Mouse (Mus musculus) cerebellum, adult (tissue): ENCODE results near the gene Fbxw21.
"Not testable (repeated sequence)": the region's sequence is repeated elsewhere in the genome, so short reads cannot be mapped to it uniquely, and the experiment has no call there.

Experiments
- ATAC-seq: cut with Nextera tagmentation; 2 replicates; pipeline ENCODE4 v1.9.2; 2017; ENCODE audit warnings: mild to moderate bottlenecking, moderate library complexity, mixed read lengths; ENCODE audit not compliant: insufficient number of reproducible peaks, low FRiP score, low TSS enrichment

Gene Fbxw21

DNA sequence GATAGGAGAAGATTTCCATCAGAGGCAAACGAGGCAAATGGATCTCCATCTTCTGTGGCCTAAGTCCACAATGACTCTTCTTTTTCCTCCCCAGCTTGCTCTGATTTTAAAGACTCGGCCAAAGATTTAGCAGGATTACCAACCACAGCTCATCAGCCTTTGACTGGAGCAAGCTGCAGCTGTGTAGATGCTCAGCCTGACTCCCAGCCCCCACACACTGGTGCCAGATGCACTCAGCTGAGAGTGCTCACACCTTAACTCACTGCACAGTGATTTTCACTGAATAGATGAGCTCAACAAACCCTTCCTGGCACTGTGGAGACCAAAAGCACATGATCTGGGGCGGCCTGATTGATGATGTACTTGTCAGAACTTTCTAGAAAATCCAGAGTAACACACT, at the start of gene Fbxw21:
TSS of gene Fbxw21 (minus strand) at position 101 of the 400 bp plus-strand sequence.
- no peak for ATAC-seq

DNA sequence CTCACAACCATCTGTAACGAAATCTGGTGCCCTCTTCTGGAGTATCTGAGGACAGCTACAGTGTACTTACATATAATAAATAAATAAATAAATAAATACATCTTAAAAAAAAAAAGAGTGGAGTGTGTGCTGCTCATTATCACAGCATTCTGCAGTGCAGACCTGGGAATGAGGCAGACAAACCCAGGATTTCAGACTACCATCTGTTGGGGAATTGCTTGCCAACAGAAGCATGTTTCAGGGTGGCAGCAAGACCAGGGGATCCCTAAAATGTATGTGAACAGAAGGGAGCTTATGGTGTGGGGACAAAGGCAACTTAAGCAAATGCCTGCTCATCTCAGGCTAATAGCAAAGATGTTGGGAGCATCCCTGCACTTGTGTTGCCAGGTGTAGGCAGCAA, 39.5 kb upstream of the Fbxw21 start:
- not testable (repeated sequence) for ATAC-seq

DNA sequence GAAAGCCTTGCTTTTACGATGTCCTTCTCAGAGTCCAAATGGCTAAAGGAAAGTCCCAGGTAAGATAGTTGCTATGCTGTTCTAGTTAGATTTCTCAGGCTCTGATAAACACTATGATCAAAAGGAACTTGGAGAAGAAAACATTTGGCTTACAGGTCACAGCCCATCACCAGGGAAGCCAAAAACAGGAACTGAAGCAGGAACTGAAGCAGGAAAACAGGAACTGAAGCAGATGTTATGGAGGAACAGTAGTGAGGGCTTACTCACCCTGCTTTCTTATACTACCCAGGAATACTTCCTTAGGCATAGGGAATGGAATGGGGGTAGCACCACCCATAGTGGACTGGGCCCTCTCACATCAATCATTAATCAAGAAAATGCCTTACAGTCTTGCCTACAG, 38.5 kb upstream of the Fbxw21 start:
- no peak for ATAC-seq

DNA sequence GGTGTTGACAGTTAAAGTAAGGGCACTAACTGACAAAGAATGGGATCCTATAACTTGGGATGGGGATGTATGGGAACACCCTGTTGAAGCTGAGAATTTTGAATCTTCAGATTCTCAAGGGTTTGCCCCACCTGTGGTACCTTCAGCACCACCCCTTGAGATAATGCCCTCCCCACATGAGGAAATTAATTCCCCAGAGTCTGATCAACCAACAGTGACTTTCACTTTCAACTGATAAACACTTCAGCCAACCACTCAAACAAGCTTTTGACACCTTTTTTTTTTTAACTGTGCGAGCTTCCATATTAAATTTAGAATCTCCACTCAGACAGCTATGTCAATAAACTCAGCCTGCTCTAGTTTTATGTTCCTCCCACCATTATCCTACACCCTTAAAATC, 37.5 kb upstream of the Fbxw21 start:
- no peak for ATAC-seq

DNA sequence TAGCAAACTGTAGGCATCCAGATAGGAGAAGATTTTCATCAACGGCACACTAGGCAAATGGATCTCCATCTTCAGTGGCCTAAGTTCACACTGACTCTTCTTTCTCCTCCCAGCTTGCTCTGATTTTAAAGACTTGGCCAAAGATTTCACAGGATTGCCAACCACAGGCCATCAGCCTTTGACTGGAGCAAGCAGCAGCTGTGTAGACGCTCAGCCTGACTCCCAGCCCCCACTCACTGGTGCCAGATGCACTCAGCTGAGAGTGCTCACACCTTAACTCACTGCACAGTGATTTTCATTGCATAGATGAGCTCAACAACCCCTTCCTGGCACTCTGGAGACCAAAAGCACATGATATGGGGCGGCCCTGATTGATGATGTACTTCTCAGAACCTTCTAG, 34.0 kb upstream of the Fbxw21 start, which contains the start of gene Fbxw13:
TSS of gene Fbxw13 (minus strand) at position 101 of the 400 bp plus-strand sequence.
- ATAC-seq: not testable (repeated sequence)

DNA sequence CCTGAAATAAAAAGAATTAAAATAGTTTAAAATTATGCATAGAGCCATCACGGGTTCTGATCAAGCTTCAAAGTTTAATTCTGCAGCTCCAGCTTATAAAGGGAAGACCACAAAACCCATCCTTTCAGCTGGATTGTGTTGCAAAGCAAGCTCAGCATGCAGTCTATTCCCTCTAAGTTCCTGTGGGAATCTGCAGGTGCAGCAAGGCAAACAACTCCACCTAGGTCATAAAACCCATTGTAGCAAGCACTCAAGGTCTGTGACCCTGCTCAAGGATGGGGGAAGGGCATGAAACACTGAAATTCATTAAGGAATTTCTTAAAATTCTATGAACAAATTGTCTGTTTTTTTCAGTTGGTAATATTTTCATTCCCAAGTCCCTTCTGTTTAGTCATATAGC, 15.4 kb upstream of the Fbxw21 start:
- ATAC-seq: no peak

DNA sequence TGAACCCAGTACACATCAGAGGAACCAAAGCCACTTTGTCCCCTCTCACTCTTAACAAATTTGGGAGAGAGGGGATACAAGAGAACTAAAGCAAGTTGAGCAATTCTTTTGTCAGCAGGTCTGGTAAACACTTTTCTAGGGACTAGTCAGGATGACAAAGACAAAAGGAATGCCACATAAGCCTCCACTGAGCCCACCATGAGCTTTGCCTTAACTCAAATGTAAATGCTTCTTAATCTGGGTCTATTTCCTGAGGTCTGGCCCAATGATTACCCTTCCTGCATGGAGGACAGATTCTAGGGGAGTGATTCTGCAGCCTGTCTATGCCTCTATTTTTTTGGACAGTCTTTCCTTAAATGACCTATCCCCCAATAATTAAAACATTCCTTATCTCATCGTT, 14.5 kb upstream of the Fbxw21 start:
- no peak for ATAC-seq

DNA sequence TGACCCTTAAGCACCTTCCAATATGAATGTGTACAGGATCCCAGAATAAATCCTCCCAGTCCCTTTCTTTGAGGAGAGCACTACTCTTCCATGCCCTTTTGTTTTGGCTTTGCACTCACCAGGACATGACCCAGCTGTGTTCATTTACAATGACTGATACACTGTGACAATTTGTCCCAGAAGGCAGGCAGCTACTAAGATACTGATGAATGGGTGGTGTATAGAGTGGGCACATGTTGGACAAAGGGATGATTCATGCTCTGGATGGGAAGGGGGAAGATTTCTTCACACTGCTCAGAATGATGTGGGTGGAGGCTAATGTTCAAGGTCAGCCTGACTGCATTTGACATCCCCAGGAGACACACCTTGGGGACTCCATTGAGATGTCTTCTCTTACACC, 5.5 kb upstream of the Fbxw21 start:
- ATAC-seq: no peak

DNA sequence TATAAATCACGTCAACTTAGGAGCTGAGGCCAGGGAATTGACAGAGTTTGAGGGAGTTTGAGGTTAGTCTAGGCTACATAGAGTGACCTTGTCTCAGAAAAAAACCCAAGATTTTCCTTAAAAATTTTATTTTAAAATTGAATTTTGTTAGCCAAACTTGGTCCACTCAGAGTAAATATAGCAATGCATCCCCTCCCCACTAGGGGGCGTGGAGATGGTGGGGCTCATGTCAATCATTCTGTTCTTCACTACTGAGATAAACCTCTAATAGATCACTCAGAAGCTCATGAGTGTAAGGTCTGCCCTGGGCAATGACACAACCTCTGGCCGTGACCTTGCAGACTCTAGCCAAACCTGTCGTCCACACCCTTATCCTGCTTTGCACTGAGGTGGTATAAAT, 21.4 kb downstream of the Fbxw21 start:
- ATAC-seq: not testable (repeated sequence)

DNA sequence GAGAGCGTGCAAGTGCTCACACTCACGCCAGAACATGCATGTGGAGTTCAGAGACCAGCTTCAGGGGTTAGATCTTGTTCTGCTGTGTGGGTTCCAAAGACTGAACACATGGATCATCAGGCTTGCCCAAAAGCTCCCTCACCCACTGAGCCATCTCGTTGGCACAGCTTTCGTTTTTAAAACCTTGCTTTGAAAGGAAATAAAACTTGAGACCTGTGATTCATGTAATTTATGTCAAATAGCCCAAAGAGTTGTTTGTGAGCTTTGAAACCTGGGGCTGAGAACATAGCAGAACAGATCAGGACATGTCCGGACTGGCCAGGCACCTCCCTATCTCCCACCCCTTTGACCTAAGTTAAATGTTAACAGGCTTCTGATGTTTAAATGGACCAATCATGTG, 31.8 kb downstream of the Fbxw21 start:
- no peak for ATAC-seq

DNA sequence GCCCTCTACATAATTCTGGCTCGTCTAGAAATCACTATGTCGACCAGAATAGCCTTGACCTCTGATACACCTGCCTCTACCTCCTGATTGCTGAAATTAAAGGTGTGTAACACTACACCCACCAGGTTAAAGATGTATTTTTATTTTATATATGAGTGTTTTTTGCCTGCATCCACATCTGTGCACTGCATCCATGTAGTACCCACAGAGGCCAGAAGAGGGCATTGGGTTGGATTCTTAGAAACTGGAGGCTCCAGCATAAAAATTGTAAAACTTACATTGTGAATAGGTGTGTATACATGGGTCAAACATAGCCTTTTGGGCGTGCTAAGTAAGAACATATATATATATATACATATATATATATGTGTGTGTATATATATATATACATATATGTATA, 33.6 kb downstream of the Fbxw21 start:
- no peak for ATAC-seq

DNA sequence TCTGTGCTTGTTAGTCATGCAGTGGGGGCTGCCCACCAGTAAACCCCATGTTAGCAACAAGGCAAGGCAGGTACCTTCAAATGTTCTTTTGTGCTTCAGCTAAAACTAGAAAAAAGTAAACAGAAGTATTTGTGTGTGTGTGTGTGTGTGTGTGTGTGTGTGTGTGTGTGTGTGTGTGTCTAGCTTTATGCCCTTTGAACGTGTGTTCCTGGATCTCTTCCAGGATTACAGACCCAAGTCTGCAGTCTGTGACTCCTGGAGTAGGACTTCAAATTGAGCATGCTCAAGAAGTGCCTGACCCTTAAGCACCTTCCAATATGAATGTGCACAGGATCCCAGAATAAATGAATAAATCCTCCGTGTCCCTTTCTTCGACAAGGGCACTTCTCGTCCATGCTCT, 34.8 kb downstream of the Fbxw21 start:
- no peak for ATAC-seq

DNA sequence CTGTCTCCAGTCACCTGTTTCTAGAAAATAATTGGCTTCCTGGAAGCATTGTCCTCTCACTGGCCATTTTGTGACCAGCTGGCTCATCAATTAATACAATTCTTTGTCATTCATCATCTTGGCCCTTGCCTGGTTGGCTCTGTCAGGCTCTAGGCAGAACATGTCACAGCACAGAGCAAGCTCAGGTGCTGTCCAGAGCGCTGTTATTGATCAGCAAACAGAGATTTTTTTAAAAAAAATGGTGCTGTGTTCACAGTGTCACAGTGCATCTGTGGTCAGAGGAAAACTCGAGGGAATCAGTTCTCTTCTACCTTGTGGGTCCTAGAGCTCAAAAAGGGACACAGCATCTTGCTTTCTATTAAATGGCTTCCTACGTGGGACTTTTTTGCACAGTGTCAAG, 36.4 kb downstream of the Fbxw21 start:
- no peak for ATAC-seq

DNA sequence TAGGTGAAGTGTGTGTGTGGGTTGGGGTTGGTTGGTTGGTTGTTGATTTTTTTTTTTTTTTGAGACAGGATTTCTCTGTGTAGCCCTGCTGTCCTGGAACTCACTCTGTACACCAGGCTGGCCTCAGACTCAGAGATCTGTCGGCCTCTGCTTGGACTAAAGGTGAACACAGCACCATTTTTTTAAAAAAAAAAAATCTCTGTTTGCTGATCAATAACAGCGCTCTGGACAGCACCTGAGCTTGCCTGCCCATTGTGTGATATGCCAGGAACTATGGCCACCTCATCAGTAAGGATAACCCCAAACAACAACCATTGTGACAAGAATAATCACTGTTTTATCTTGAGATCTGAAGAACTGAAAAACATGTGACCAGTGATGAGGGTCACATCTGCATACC, 36.8 kb downstream of the Fbxw21 start:
- ATAC-seq: no peak

DNA sequence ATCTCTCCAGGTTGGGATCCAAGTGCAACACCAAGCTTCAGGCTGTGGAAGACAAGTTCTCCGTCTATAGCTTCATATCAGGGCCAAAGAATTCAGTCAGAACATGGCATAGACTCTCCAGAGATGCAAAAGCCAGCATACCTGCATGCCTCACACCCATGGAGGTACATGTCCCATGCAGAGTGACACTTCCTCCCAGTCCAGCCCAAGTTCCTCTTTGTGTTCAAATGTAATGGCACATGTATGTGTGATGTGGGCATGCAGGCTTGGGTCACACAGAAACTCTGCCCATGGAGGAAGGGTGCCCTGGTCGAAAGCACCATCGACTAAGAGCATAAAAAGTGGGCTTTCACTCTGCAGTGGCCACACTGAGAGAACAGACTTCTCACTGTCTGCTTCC, 37.7 kb downstream of the Fbxw21 start:
- no peak for ATAC-seq

DNA sequence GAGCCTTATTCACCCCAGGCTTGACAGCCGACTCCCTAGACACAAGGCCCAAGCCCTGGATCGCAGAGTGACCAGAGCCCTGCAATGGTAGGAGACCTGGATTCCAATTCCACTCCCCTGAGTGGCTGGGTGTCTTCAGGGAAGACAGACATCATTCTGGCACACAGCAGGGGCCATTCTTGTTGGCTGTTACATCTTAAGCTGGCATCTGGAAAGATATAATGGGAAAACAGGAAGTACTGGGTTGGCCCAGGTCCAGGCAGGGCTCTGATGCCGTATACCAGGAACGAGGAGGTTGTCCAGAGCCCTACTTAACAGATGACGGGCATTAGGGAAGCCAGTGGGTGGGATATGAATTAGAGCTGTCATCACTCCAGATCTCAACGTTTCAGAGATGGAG, 38.6 kb downstream of the Fbxw21 start:
- ATAC-seq: no peak

DNA sequence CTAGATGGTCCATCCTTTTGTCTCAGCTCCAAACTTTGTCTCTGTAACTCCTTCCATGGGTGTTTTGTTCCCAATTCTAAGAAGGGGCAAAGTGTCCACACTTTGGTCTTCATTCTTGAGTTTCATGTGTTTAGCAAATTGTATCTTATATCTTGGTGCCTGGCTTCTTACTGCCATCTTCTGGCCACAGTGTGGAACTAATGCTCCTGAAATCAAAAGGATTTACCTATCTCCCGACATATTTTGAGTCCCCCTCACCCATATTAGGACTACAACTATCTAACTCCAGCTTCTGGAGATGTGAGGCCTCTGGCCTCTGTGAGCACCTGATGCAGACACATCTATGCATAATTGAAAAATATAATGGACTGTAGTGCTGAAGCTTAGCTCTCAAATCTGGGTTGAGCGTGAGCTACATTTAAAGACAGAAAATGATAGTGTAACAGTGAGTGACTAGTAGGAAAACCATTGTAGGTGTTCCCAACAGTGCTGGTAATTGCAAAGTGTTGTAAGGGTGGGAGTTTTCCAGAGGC, 39.2 kb downstream of the Fbxw21 start:
- ATAC-seq: no peak

DNA sequence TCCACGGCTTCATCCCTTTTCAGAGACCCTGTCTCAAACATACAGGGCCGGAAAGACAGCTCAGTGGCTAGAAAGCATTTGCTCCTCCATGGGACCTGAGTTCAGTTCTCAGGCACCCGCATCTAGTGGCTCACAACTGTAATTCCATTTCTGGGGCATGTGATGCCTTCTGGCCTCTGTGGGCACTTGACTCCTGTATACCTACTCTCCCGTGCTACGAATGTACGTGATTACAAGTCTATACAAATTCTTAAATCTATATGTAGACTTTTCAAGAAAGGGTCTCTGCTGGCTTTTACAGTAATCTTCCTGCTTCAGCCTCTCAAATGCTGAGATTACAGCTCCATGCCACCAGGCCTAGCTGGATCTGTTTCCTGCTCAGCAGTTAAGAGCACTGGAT, 40.9 kb downstream of the Fbxw21 start:
- no peak for ATAC-seq

DNA sequence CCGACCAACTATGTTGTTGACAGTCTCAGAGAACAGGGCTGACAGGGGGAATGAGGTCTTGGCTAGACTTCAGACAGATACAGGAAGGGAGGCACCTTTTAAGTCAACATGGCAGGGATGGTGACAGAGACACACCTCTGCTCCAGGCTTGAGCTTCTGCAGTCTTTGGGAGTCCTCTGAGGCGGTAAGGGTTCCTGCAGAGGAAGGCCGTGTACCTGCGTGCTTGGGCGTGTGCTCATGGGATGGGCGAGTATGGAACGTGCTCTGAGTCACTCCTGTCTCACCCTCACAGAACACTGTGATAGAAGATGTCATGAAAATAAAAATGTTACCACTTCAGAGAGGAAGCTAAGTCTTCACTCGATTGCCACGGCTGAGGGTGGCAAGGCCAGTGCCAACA, 42.3 kb downstream of the Fbxw21 start:
- no peak for ATAC-seq

DNA sequence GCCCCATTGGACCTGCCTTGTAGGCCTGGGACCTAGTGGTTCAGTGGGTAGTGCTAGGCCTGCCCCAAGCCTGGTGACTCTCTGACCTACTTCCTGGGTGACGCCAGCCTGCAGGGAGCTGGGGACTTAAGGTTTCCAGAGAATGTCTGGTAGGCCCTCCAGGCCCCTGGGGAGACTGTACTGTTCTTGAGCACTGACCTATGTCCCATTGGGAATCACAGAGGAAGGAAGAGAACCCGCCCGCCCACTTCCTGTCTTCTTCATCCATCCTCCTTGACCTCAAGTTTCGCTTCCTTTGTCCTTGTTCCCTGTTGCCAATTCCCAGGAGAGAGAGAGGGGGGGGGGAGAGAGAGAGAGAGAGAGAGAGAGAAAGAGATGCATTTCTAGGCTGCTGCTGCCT, 43.7 kb downstream of the Fbxw21 start:
- ATAC-seq: no peak

DNA sequence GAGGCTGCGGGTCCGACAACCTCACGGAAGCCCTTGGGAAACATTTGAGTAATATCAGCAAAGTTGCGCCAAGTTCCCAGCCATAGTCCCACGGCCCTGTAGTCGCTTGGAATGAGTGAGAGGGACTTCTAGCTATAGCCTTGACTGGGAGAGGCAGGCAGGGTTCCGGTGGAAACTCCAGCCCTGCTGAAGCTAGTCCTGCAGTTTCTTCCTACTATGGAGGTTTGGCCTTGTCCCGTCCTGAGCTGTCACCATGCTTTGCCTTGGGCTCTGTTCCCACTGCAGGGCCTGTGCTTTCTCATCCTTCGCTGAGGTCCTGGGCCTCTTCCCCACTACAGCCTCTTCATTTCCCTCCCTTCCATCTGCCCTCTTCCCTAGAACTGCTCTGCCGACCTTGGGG, 45.6 kb downstream of the Fbxw21 start:
- ATAC-seq: no peak

DNA sequence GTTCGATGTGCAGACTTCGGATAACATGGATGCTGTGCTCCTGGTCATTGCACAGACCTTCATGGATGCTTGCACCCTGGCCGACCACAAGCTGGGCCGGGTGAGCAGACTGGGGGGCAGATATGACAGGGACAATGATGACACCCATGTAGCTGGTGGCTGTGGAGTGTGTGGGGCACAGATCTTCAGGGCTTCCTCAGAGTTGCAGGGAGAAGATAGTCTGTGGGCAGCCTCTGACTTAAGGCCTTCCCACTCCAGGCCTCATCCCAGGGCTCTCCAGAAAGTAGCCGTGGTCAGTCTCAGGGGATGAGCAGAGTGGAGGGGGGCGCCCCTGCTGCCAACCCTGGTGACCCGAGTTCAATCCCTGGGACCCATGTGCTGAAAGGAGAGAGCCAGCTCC, 47.0 kb downstream of the Fbxw21 start:
- no peak for ATAC-seq

DNA sequence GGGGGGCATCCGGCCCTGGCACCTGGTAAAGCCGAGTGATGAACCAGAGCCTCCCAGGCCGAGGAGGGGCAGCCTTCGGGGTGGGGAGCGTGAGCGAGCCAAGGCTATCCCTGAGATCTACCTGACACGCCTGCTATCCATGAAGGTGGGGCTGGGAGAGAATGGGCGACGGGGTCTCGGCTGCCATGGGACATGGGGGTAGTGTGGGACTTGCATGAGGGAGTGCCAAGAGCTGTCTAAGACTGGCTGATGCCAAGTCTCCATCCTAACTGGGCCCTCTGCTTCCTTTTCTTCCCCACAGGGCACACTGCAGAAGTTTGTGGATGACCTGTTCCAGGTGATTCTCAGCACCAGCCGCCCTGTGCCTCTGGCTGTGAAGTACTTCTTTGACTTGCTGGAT, 47.6 kb downstream of the Fbxw21 start:
- ATAC-seq: no peak
